Mouse (Mus musculus) testis, postnatal 14 days (tissue): ENCODE results near the gene Mrvi1.

ENCODE experiments used
- DNase-seq: peaks from one replicate; pipeline ENCODE4 v3.0.0; 2021; ENCODE audit warnings: low spot score

The Mrvi1 gene

DNA sequence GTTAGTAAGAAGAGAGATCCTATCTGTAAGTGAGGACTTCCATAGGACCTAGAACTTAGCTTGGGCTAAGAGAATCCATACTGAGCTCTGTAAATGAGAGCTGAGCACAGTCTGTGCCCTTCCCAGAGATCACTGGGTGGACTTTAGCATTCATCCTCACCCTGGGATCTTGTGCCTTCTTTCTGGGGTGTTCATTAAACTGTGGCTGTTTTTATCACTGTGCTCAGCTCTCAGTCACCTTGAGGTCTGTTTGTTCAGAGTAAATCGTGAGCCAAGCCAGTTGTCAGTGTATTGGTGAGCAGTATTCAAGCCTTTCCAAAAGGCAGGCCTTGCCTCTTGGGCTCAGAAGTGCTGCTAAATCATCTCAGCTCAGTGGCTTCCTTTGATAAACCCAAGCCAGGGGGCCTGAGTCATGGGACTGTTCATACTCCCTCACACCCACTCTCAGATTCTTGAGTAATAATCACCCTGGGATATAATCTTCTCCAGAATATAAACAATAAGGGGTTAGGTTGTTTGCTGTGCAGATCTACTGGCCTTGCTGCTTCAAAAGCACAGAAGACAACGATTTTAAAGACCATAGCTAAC is 100.4 kb downstream of the Mrvi1 start:
- DNase-seq: no peak

DNA sequence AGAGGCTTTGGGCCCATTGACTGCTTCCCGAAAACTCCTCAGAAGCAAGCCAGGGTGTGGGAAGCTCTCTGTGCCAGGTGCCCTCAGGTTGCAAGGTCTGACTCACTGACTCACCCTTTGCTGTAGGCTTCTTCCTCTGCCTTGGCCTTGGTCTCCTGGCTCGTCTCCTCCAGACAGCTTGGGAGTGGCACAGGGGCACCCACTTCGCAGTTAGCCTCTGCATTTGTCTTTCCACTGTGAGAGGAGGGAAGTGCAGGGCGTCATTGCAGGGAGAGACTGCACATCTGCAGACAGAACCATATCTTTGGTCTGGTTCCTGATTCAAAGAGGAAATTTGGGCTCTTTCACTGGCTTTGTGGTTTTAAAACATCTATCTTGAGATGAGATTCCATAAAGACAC is 104.2 kb downstream of the Mrvi1 start:
- no peak for DNase-seq

DNA sequence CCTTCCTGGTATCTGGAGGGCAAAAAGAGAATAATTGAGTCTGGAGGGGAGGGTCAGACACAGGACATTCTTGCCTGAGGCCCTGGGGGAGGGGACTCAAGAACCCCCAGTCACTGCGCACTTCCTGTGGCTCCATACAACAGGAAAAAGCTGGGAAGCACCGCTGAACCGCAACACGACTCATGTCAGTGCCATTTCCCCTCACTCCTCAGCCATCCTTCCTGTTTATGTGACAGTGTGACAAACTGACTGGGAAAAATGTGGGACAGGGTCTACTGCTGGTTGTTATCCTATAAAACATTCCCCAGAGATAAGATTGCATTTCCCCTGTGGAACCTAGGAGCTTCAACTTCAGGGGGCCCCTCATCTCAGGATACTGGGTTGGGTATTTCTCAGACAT is 105.3 kb downstream of the Mrvi1 start:
- no peak for DNase-seq

DNA sequence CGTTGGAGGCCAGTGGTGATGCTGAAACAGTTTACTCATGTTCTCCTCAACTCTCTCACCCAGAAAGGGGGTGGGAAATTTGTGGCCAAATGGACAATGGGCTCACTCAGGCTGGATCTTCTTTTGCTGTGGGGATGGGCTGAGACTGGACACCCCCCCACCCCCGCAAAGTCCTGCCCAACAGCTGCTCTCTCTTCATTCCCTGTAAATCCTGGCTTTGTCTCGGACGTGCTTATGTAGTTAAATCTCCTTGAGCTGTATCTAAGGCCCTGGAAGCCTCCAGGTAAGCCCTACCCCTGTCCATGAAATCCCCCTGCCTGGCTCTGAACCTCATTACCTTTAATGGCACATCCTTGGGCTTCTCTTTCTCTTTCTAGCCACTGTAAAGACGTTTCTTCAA is 113.5 kb downstream of the Mrvi1 start:
- DNase-seq: no peak

DNA sequence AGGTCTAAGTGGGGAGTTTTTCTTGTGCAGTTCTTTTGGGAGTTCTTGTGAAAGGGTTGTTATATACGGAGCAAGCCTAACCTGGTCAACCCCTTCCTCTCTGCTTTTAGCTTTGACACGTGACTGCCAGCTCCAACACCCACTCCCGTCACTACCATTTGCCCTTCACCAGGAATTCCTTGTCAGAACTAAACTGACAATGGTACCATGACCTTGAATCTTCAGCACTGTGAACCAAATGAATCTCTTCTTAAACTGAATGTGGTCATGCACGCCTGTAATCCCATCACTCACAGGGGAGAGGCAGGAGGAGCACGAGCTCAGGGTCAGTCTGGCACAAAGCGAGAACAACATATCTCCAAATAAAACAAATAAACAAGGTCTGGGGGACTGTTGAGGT is 115.1 kb downstream of the Mrvi1 start:
- DNase-seq: no peak

DNA sequence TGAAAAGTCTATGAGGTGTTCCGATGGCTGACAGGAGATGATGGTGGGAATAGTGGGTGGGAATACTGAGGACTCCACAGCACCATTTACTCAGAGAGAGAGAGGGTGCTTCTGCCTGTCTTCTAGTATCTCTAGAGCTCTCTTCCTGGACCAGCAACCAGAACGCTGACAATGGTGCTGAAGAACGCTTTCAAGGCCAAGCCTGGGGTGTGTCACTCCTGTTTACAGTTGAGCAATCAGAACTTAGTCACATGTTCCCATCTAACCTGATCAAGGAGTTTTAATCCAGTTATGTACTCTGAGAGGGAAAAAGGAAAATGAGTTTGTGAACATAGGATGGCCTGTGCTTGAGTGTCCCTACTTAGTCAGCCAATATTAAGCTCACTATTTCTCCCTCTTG is 116.2 kb downstream of the Mrvi1 start:
- DNase-seq: no peak

DNA sequence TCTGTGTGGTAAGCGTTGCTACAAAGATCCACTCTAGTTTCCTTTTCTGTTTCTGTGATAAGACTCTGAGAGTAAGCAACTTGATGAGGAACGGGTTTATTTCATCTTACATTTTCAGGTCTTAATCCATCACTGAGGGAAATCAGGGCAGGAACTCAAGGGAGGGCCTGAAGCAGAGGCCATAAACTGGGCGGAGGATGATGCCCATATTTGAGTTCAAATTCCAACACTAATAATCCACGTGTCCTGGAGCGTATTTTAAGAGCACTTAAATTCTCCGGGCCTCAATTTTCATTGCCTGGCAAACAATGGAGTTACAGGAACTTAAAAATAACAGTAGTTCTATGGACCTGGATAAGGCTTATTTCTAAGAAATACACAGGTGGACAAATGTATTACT is 116.7 kb downstream of the Mrvi1 start:
- no peak for DNase-seq

DNA sequence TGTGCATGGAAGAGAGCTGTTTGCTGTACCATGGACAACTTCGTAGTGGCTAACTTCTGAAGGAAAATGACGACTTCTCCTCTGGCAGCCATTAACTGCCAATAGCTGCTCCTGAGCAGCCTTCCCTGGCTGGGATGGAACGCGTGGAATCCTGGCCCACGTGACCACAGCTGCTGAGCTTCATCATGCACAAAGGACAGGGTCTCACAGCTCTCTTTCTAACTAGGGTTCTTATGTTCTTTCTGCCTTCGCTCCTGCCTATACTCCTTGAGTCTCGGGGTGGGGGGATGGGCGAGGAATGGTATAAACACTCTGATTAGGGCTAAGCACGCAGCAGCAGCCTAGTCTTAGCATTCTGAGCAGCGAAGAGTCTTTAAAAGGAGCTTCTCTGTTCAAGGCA is 117.2 kb downstream of the Mrvi1 start:
- no peak for DNase-seq

DNA sequence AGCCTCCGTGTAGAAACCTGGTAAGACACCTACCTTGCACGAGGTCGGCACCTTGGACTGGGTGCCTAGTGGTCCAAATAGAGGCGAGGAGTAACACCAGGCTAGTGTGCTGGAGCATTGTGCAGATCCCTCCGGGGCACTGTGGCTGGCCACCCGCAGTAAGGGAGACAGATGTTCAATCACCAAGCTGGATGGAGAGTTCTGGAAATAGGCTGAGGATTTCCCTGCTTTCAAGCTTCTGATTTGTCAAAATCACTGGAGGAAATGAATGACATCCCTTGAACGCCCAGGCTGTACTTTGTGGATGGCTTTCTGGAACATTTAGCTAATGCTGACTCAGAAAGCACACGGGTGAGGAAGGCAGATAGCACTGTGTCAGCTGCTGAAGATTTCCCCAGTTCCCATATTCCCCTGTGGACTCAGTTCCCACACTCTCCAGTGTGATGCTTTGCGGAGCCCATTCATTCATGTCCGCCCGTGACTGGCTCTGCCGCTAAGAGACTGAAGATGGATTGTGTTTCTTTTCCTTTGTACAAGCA is 119.4 kb downstream of the Mrvi1 start, which contains the start of gene Lyve1:
TSS of gene Lyve1 (minus strand) at position 489 of the 539 bp plus-strand sequence.
- DNase-seq: no peak

DNA sequence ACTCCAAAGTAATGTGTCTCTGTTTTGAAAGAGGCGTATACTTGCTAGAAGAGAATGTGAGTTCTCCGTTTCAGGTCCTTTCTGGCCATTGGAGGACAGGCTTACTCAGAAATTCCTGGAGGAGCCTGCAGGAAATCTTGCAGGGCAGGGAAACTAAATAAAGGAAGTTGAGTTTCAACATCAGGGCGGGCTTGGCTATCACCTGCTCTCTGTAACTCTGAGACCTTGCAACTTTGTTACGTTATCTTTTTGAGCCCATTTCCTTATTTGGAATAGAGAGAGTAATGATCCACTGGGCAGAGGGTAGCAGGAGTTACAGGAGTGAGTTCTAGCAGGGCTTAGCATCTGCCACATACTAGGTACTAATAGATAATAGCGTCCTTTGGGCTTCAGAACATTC is 122.1 kb downstream of the Mrvi1 start:
- DNase-seq: peak; percentile 46

DNA sequence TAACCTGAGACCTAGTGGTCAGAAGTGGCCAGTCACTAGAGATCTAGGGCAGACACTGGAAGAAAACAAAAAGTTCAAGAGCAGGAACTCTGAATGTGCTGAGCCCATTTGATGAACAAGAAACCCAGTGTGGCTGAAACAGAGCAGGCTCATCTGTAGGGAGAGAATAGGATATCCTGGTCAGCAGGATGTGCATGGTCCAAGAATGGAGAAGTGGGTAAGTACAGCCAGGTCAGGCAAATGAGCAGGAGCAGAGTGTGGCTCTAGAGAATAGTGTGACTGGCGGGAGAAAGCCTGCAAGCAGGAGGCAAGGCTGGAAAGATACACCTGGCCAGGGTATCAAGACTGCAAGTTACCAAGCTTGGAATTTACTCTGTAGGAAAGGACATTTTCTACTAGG is 126.7 kb downstream of the Mrvi1 start:
- no peak for DNase-seq

DNA sequence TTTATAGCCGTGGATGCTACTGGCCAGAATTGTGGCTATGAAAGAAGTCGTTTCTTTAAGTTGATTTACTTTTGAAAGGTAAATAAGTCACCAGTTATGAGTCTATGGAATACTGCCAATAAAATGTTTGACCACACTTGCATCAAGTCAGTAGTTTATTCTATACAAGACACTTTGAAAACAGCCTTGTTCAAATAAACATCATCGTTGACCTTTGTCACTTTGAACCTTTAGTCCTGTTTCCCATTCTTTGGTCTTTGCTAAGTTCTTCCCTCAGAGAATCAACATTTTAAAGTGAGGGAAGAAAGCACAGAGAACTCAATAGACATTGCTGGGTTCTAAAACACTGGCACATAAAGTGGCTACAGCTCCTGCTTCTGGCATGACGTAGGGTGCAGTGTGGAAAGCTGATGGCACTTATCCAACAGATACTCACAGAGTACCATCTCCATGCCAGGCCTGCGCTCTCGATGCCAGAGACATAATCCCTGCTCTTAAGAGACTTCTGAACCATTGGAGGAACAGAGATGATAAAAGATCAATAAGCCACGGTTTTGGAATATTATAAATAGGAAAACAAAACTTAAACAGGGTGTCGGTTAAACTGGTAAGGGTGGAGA is 127.2 kb downstream of the Mrvi1 start:
- DNase-seq: no peak

DNA sequence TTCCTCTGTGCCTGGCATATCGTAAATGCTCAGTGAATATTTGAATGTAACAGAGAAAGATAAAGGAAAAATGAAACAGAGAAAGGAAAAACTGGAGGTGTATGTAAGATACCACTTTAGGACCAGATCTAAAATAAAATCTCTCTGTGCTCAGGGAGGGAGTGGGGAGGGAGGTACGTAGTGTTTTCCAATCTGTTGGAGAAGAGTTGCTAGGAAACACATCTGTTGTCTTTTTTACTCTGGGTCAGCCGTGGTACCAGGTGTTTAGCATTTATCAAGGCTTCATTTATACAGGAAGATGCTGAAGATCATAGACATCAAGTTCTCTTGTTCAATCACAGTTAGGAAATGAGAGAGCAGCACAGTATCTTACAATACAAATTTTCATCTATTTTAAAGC is 127.7 kb downstream of the Mrvi1 start:
- DNase-seq: no peak

DNA sequence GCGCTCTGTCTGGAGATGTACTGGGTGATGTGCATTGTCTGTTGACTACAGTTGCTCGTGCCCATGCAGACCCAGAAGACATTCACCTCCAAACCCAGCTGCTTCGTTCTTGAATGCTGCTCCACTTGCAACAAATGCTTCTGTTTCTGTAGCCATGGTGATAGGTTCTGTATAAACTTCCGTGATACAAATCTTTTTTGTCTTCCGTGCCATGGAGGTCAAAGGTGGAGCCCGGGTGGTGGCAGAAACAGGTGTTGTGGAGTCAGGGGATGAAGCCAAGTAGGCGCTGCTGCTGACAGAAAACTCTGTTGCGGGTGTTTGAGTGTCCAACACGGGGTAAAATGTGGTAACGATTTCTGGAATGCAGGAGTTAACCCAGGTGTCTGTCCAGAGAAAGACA is 128.7 kb downstream of the Mrvi1 start:
- no peak for DNase-seq

DNA sequence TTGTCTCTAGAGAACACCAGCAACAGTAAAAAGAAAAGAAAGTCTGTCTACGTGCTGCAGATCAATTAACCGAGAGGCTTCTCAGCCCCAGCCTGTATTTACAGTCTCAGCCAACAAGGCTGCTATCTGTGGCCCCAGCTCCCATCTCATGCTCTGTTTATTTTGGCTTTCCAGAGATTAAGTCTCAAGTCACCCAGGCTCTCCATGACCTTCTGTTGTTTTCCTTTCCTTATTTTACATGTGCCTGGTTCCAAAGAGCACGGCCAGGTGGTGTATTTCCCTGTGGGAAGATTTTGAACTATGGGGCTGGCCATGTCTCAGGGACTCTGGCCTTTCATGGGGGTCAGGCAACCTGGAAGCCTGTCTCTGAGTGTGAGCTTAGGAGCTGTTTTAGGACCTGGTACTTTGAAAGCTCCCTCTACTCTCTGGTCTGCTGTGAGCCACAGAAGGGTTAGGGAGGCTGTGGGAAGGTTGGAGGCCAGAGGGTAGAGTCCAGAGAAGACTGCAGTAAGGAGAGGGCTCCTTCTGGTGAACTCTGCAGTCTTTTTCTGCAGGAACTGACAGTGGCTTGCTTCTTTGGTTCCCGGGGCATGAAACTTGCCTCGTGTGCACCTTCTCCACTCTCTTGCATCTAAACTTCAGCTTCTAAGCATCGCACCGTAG is 130.6 kb downstream of the Mrvi1 start:
- no peak for DNase-seq

DNA sequence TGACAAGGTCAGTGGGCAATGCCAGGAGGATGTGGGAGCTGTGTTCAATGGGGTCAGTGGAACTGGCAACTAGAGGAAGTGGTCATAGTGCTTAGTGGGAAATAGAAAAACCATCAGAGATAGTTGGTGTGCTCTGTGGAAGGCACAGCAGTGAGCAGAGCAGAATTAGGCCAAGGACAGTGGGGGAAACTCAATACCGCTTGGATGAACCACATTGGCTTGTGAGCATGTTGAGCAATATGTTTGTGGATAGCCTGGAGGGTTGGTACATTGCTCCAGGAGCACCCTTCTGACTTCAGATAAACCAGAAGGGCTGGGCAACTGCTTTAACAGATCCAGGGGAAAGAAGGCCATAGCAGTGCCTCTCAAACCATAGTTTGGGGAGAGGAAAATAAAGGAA is 133.9 kb downstream of the Mrvi1 start:
- no peak for DNase-seq

DNA sequence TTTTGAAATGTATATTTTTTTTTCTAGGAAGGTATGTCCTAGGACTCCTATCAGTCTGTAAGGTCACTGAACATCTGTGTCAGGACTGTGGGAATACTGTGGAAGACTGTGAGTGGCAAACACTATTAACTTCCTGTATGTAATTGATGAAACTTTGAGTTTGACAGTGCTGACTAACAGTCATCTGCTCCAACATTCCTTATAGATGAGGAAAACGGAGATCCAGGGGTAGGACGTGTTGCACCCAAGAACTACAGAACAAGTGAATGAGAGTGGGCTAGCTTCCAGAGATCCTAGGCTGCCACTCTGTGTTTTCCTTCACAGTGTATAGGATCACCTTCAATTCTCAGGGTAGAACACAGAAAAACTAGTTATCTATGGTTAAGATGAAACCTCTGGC is 134.9 kb downstream of the Mrvi1 start:
- DNase-seq: no peak

DNA sequence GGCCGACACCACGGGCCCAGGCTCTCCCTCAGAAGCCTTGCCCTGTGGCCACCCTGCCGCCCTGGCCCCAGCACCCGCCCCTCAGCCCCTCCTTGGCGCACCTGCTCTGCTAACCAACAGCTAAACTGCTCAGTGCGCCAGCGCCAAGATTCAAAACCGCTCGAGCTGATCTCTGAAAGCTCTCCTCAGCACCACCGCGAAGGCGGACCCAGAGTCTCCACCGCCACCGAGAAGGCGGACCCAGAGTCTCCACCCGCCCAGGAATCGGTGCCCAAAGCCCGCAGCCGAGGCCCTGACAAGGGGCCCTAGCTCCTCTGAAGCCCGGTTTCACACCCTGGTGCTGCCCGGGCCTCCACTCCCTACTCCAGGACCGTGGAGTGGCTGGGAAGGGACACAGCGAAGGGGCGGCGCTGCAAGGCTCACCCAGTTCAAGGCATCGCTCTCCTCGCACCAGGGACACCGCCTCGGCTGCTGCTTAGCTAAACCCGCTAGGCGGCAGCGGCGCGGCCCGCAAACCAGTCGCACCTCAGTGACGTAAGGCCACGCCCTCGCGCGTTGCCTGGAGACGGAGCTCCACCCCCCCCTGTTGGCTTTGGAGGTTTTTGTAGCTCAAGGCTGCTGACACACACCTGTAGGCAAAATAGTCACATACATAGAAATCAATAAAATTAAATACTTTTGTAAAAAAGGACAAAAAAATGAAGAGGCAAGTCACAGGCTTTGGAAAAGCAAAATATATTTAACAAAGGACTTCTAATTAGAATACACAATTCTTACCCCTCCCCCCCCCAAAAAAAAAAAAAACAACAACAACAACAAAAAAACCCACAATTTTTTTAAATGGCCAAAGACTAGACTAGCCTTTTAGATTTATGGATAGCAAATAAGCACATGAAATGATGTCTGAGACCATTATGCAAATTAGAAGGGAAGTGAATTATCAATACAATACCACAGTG is 138.1 kb downstream of the Mrvi1 start, which contains the start of gene Rnf141:
TSS of gene Rnf141 (minus strand) at position 542 of the 959 bp plus-strand sequence.
- peak; percentile 92 for DNase-seq

DNA sequence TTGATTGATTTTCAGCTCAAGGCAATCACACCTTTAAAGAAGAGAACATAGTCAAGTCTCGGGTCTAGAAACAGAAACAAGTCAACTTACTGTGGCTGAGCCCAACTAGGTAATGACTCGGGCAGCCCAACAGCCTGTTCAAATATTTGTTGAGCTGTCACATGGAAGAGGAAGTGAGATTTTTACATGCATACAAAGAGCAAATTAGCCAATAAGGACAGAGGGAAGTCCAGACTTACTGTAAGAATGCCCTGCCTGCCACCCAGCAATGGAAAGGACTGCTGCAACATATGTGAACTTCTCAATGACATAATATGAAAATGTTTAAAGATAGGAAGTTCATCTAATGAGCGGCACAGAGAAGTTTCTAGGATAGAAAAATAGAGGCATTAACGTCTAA is 141.9 kb downstream of the Mrvi1 start:
- DNase-seq: no peak

DNA sequence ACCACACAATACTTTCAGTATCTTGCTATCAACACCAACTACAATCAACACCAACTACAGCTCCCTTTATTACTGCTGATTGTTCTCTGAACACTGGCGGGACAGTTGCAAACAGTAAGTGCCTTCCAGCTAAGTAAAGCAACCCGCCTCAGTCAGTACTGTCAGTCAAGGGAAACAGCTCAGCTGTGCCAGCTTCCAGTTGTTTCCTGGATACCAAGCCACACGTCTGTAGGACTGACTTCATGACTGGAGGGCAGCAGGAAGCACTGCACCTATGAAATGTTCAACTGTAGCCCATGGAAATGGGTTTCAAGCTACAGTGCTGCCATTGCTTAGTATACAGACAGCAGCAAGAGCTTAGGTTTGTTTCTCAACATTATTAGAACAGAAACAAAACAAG is 147.7 kb downstream of the Mrvi1 start:
- no peak for DNase-seq

DNA sequence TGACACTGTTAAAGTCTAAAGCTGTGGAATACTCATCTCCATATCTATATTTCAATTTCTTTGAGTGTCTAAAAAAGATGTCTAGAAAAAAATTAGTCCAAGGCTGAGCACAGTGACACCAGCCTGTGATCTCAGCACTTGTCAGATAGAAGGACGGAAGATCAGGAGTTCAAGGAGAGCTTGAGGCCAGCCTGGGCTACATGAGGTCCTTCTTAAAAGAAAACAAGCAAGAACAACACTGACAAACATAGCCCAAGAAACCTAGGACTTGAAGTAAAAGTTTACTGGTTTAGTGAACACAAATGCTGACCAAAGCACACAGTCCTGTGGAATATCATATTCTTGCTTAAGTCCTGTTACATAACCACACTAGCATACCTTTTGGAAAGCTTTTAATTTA is 148.2 kb downstream of the Mrvi1 start:
- DNase-seq: no peak

DNA sequence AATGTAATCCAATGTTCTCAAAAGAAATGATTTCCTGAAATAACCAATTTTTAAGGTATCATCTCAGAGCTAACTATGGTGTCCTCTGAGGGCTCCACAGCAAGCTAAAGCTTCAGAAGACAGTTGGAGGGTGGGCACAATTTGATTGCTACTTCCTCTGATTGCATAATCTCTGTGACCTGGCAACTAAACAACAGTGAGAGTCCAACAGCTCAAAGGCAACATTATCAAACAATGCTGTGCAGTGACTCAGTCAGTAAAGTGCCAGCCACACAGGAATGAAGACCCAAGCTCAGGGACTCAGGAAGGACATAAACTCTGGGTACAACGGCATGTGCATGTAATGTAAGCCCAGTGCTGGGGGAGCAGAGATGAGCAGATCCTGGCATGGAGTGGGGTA is 149.2 kb downstream of the Mrvi1 start:
- no peak for DNase-seq
